Mouse (Mus musculus): ENCODE results near the gene Plbd2.

Plbd2 gene

GRCm38 (mm10) chr5:120436885-120437495 is 66.4 kb downstream of the Plbd2 start:
- no peak for DNase-seq (ENCODE audit: low spot score in 2 of 2)

- no peak for DNase-seq (ENCODE audit: low spot score in 2 of 2)
These were observed 67.5 kb downstream of the Plbd2 start for GRCm38 (mm10) chr5:120435731-120436501.

- no peak for DNase-seq (ENCODE audit: low spot score in 2 of 2)
These were observed 68.3 kb downstream of the Plbd2 start for GRCm38 (mm10) chr5:120435006-120435681.

- no peak for DNase-seq (ENCODE audit: low spot score in 2 of 2)
These were observed 69.1 kb downstream of the Plbd2 start for GRCm38 (mm10) chr5:120434231-120434735.

Data from natural killer cell, adult 2 months (primary cell).